Mouse (Mus musculus): ENCODE results near the gene Clk3.

GRCm38 (mm10) chr9:57764974-57765363, 691 bp downstream of the Clk3 start:
- TF ChIP-seq CTCF (IDR thresholded peaks at IDR 0.05; ENCODE audit: borderline replicate concordance, insufficient read depth, low read length), result no peak
- TF ChIP-seq POLR2A (IDR thresholded peaks at IDR 0.05; ENCODE audit: low read depth, low read length), result peak; percentile 62

Measured in embryonic fibroblast, embryonic 13.5 days (primary cell).